Mouse (Mus musculus): Measurements from ENCODE around the gene Timp3. TPM values are rescaled to one million over a fixed set of nuclear protein-coding genes. Genes with fewer than 3 reads are reported as not detected.

The Timp3 gene
- polyA plus RNA-seq, 1 experiment from 2014 or later: 81.4 TPM

DNA sequence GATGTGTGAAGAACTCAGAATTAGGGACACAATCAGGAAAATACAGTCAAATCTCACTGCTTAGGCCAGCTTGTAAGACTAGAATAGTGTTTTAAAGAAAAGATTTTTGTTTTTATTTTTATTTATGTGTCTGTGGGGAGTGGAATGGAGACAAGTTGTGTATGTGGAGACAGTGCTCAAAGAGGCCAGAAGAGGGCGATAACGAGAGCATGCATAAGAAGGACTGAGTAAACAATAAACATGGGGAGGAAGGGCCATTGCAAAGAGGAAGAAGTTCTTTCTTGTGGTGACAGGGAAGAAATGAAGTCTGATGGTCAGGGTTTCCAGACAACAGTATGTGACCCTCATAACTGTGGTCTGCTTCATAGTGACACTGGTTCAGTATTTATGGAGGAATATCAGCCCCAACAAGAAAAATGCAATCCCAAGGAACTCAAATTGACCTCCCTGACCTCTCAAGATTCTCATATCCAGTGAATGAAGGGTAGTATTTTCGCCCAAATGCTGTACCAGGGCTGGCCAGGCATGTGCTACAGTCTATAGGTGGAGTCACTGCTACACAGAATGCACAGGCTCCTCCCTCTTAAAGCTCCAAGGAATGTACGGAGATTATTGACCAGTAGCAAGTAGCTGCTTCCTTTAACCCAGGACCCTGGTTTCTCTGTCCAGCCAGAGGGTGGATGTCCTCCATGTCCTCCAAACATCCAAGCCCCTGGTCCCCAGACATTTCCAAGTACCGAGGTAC lies 56.8 kb downstream of the Timp3 start:
- H3K9ac ChIP-seq: no peak overlapping the region
- H3K4me2 ChIP-seq (replicated peaks): no peak overlapping the region
- no peaks in the 10 kb centered on the region for H3K27me3 ChIP-seq
- H3K4me3 ChIP-seq (replicated peaks): no peak overlapping the region
- no peaks in the 10 kb centered on the region for H3K9me3 ChIP-seq (replicated peaks)
- H3K27ac ChIP-seq (replicated peaks): no peak overlapping the region
- WGBS: 56% methylated on average over 5 of the region's 5 CpGs
- no peaks in the 10 kb centered on the region for H3K36me3 ChIP-seq
- no peak for ATAC-seq (ENCODE audit: insufficient number of reproducible peaks, low FRiP score, low TSS enrichment, low read depth)
- peaks cover 16% of the 10 kb centered on the region for H3K4me1 ChIP-seq

GRCm38 (mm10) chr10:86358307-86358975 lies 58.3 kb downstream of the Timp3 start:
- H3K9me3 ChIP-seq (replicated peaks): no peaks in the 10 kb centered on the region
- H3K36me3 ChIP-seq: no peaks in the 10 kb centered on the region
- no peak overlapping the region for H3K4me2 ChIP-seq (replicated peaks)
- WGBS: 67% methylated on average over 7 of the region's 7 CpGs
- no peak overlapping the region for H3K9ac ChIP-seq
- H3K27me3 ChIP-seq: no peaks in the 10 kb centered on the region
- no peak overlapping the region for H3K4me3 ChIP-seq (replicated peaks)
- no peak overlapping the region for H3K27ac ChIP-seq (replicated peaks)
- ATAC-seq (ENCODE audit: insufficient number of reproducible peaks, low FRiP score, low TSS enrichment, low read depth): no peak
- H3K4me1 ChIP-seq: peaks cover 16% of the 10 kb centered on the region

DNA sequence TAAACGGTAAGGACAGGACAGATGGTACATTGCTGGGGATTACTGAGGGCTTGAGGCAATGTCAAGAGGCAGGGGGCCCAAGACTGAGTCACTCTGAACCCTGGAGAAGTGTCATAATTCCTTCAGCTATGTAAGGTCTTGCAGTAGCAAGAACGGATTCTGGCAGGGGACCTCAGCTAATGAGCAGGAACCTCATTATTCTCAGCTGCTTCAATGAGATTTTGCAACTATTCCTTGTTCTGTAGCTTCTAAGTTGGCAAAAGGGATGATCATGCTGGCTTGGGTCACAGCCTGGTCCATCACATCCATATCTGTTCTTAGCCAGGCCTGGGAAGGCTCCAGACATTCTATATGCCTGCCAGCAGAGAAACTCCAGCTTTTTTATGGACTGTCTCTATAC lies 59.0 kb downstream of the Timp3 start:
- peak overlapping the region; percentile 13 for H3K27ac ChIP-seq (replicated peaks)
- no peaks in the 10 kb centered on the region for H3K36me3 ChIP-seq
- no peak overlapping the region for H3K4me2 ChIP-seq (replicated peaks)
- peaks cover 16% of the 10 kb centered on the region for H3K4me1 ChIP-seq
- WGBS: 44% methylated on average over 2 of the region's 2 CpGs
- no peaks in the 10 kb centered on the region for H3K9me3 ChIP-seq (replicated peaks)
- no peak overlapping the region for H3K9ac ChIP-seq
- H3K4me3 ChIP-seq (replicated peaks): no peak overlapping the region
- no peak for ATAC-seq (ENCODE audit: insufficient number of reproducible peaks, low FRiP score, low TSS enrichment, low read depth)
- no peaks in the 10 kb centered on the region for H3K27me3 ChIP-seq

DNA sequence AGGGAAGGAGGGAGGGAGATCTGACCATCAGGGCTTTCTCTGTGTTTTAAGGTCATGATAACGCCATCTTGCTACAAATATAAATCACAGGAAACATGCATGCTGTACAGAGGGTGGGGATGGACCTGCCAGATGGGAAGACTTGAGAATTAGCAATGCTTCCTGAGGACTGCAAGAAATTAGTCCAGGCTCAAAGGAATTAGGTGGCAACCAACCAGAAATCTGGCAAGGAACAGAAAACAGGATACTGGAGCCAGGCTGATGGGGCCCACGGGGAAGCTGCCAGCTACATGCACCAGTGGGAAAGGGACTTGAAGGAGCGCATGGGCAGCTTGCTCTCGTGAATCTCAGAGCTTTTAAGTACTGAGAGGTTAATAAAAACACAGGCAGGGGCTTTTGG lies 59.5 kb downstream of the Timp3 start:
- WGBS: 26% methylated on average over 4 of the region's 4 CpGs
- no peak overlapping the region for H3K4me3 ChIP-seq (replicated peaks)
- no peaks in the 10 kb centered on the region for H3K27me3 ChIP-seq
- no peaks in the 10 kb centered on the region for H3K36me3 ChIP-seq
- H3K4me1 ChIP-seq: peaks cover 16% of the 10 kb centered on the region
- H3K4me2 ChIP-seq (replicated peaks): no peak overlapping the region; the same call in 1 of the 2 replicates
- no peaks in the 10 kb centered on the region for H3K9me3 ChIP-seq (replicated peaks)
- 0 out of 2 replicates have a peak, but pooled peaks have one; percentile 24 for ATAC-seq (ENCODE audit: insufficient number of reproducible peaks, low FRiP score, low TSS enrichment, low read depth)
- peak overlapping the region; percentile 13 for H3K27ac ChIP-seq (replicated peaks)
- no peak overlapping the region for H3K9ac ChIP-seq

DNA sequence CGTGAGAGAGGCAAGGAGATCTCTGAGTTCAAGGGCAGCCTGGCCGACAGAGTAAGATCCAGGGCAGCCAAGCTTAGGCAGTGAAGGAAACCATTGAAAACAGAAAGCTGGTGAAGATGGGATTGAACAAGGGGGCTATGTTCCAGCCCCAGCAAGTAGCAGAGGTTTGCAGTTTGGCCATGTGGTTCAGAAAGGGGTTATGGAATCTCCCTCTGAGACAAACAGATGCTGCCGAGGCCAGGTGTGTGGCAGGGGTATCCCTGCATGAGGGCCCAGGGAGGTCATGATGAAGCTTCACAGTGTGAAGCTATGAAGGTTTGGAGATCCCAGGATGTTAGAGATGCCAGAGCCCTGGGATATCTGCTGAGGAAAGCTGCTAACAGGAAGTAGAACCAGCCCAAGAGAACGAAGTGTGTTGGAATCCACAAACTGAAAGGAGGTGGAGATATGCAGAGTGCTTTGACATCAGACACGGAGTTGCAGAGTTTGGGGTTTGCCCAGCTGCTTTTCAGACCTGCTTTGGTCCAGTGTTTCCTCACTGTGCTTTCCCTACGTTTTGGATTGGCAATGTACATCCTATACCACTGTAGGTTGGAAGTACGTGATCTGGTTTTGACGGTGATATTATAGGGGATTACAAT lies 63.6 kb downstream of the Timp3 start:
- Histone ChIP-seq H3K27me3 (no peaks in the 10 kb centered on the region), H3K9ac (no peak overlapping the region), H3K4me2 (replicated peaks) (no peak overlapping the region), H3K9me3 (replicated peaks) (no peaks in the 10 kb centered on the region), H3K4me3 (replicated peaks) (no peak overlapping the region), H3K36me3 (no peaks in the 10 kb centered on the region), H3K4me1 (peaks cover 28% of the 10 kb centered on the region), H3K27ac (replicated peaks) (no peak overlapping the region)
- no peak for ATAC-seq (ENCODE audit: insufficient number of reproducible peaks, low FRiP score, low TSS enrichment, low read depth)
- WGBS: 72% methylated on average over 8 of the region's 8 CpGs

GRCm38 (mm10) chr10:86365632-86366092 lies 65.5 kb downstream of the Timp3 start:
- H3K27ac ChIP-seq (replicated peaks): no peak overlapping the region
- no peaks in the 10 kb centered on the region for H3K27me3 ChIP-seq
- peak; percentile 43; the same call in 1 of the 2 replicates for ATAC-seq (ENCODE audit: insufficient number of reproducible peaks, low FRiP score, low TSS enrichment, low read depth)
- peaks cover 14% of the 10 kb centered on the region for H3K4me1 ChIP-seq
- H3K9ac ChIP-seq: no peak overlapping the region
- no peaks in the 10 kb centered on the region for H3K36me3 ChIP-seq
- no peaks in the 10 kb centered on the region for H3K9me3 ChIP-seq (replicated peaks)
- no peak overlapping the region for H3K4me2 ChIP-seq (replicated peaks)
- no peak overlapping the region for H3K4me3 ChIP-seq (replicated peaks)
- WGBS: 38% methylated on average over 5 of the region's 5 CpGs

DNA sequence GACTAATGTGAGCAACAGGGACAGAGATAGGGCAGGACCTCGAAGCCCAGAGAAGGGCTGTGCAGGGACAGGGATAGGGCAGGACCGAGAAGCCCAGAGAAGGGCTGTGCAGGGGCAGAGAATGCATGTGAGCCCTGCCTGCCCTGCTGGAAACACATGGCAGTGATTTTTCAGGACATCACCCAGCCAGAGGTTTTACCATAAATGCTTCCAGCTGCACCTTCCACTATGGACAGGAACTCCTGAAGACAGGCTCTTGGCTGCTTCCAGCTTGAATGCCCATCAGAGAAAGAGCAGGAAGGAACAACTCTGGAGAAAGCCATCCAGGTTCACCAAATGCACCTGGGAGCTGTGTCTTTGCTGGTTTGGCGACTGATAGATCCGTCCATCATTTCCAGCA lies 67.2 kb downstream of the Timp3 start:
- Histone ChIP-seq H3K4me1 (peaks cover 14% of the 10 kb centered on the region), H3K27ac (replicated peaks) (0 out of 2 replicates have a peak overlapping the region, but pooled peaks have one; percentile 4), H3K4me2 (replicated peaks) (no peak overlapping the region), H3K36me3 (no peaks in the 10 kb centered on the region), H3K9ac (no peak overlapping the region), H3K9me3 (replicated peaks) (no peaks in the 10 kb centered on the region), H3K27me3 (no peaks in the 10 kb centered on the region), H3K4me3 (replicated peaks) (no peak overlapping the region)
- WGBS: 50% methylated on average over 4 of the region's 4 CpGs
- ATAC-seq (ENCODE audit: insufficient number of reproducible peaks, low FRiP score, low TSS enrichment, low read depth): no peak

DNA sequence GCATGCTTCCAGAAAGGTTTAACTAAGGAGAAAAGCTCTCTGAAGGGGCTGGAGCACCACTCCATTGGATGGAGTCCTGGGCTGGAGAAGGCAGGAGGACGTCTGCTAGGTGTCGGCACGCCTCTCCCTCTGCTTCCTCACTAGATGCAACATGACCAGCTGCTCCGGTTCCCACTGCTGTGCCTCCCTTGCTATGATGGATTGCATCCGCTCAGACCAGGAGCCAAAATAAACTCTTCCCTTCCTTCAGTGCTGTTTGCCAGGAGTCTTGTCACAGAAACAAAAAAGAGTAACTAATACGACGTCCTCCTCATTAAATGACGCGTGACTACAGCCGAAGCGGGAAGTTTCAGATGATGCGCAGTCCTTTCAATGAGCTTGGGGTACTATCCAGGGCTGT lies 68.6 kb downstream of the Timp3 start:
- WGBS: 74% methylated on average over 12 of the region's 12 CpGs

DNA sequence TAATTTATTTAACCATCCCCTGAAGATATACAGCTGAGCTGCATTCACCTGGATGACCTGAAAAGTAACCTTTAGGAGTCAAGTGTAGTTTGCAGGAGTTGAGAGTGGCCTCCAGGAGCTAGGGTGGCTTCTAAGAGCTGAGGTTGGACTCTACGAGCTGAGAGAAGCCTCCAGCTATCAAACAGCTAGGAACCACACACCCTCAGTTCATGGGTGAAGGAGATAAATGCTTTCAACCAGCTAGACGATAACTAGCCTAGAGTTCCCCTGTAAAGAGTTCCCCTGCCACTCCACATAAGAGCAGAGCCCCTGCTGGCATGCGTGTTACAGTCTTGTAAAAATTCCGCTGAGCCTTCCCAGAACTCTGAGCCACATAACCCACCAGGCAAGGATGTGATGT lies 69.2 kb downstream of the Timp3 start:
- no peak for ATAC-seq (ENCODE audit: insufficient number of reproducible peaks, low FRiP score, low TSS enrichment, low read depth)
- Histone ChIP-seq H3K27ac (replicated peaks) (no peak overlapping the region), H3K9ac (no peak overlapping the region), H3K4me1 (peaks cover 14% of the 10 kb centered on the region), H3K4me2 (replicated peaks) (no peak overlapping the region), H3K27me3 (no peaks in the 10 kb centered on the region), H3K4me3 (replicated peaks) (no peak overlapping the region), H3K36me3 (no peaks in the 10 kb centered on the region), H3K9me3 (replicated peaks) (no peaks in the 10 kb centered on the region)
- WGBS: 73% methylated on average over 4 of the region's 4 CpGs

More for the DNA sequence above, 68.6 kb downstream of the Timp3 start:
- H3K27me3 ChIP-seq: no peaks in the 10 kb centered on the region
- H3K4me1 ChIP-seq: peaks cover 14% of the 10 kb centered on the region
- H3K4me3 ChIP-seq (replicated peaks): no peak overlapping the region
- H3K9ac ChIP-seq: no peak overlapping the region
- no peaks in the 10 kb centered on the region for H3K36me3 ChIP-seq
- no peak for ATAC-seq (ENCODE audit: insufficient number of reproducible peaks, low FRiP score, low TSS enrichment, low read depth)
- H3K27ac ChIP-seq (replicated peaks): no peak overlapping the region
- H3K9me3 ChIP-seq (replicated peaks): no peaks in the 10 kb centered on the region
- no peak overlapping the region for H3K4me2 ChIP-seq (replicated peaks)

DNA sequence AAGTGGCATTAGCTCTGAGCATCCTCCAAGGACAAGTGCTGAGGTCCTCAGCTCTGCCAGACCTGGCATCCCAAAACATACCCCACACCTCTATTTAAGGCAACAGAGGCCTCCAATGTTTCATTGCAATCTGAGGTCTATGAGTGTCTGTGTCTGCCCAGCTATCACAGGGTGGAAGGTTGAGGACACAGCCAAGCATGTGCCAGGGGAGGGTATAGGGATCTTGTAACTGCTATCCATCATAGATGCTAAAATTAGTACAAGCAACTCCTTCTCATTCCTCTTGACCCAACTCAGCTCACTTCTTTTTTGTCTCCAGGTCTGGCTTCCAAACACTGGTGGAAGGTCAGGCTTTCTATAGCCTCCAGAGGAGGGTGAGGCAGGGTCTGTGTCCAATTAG lies 71.4 kb downstream of the Timp3 start:
- ATAC-seq (ENCODE audit: insufficient number of reproducible peaks, low FRiP score, low TSS enrichment, low read depth): no peak
- no peak overlapping the region for H3K27ac ChIP-seq (replicated peaks)
- H3K36me3 ChIP-seq: no peaks in the 10 kb centered on the region
- no peak overlapping the region for H3K4me3 ChIP-seq (replicated peaks)
- no peaks in the 10 kb centered on the region for H3K27me3 ChIP-seq
- H3K9me3 ChIP-seq (replicated peaks): no peaks in the 10 kb centered on the region
- H3K9ac ChIP-seq: no peak overlapping the region
- H3K4me2 ChIP-seq (replicated peaks): no peak overlapping the region
- peaks cover 6% of the 10 kb centered on the region for H3K4me1 ChIP-seq

DNA sequence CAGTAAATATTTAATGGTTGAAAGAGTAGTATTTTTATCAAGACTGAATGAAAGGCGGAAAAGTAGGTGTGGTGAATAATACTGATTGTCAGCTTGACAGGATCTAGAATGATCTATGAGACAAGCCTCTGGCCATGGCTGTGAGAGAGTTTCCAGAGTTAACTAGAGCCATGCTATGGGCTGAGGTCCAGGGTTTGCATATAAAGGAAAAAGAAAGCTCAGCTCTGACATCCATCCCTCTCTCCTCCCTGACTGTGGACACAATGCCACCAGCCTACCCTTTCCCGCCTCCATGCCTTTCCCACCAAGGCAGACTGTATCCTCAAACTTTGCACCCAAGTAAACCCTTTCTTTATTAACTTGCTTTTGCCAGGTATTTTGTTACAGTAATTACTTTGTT lies 73.9 kb downstream of the Timp3 start:
- H3K9me3 ChIP-seq (replicated peaks): no peaks in the 10 kb centered on the region
- no peak overlapping the region for H3K4me2 ChIP-seq (replicated peaks)
- WGBS: 77% methylated on average over 2 of the region's 2 CpGs
- H3K27me3 ChIP-seq: no peaks in the 10 kb centered on the region
- no peak overlapping the region for H3K27ac ChIP-seq (replicated peaks)
- H3K4me1 ChIP-seq: peaks cover 6% of the 10 kb centered on the region
- no peak overlapping the region for H3K4me3 ChIP-seq (replicated peaks)
- no peak overlapping the region for H3K9ac ChIP-seq
- ATAC-seq (ENCODE audit: insufficient number of reproducible peaks, low FRiP score, low TSS enrichment, low read depth): no peak
- no peaks in the 10 kb centered on the region for H3K36me3 ChIP-seq
